Mouse (Mus musculus) neural tube, embryonic 13.5 days (tissue): ENCODE measurements around the gene Trim9. TPM values are rescaled to one million over a fixed set of nuclear protein-coding genes. Genes with fewer than 3 reads are reported as not detected.

ENCODE experiments used
- ATAC-seq: fragments of 200-750 bp; cut with Nextera tagmentation; 2 replicates; pipeline ENCODE4 v1.8.0; 2017; ENCODE audit warnings: low read depth, mild to moderate bottlenecking, moderate TSS enrichment, moderate library complexity
- H3K27ac ChIP-seq: fragments of 300-500 bp; sonication (generic); replicated peaks from 2 replicates; pipeline ENCODE4 v1.5.1; 2015; ENCODE audit warnings: moderate library complexity, mild to moderate bottlenecking, inconsistent platforms
- H3K27me3 ChIP-seq: fragments of 300-500 bp; sonication (generic); 2 replicates; pipeline ENCODE4 v1.6.1; 2015; ENCODE audit warnings: mild to moderate bottlenecking, inconsistent platforms
- H3K36me3 ChIP-seq: fragments of 300-500 bp; sonication (generic); 2 replicates; pipeline ENCODE4 v1.6.1; 2015; ENCODE audit warnings: mild to moderate bottlenecking, inconsistent platforms
- H3K4me1 ChIP-seq: fragments of 300-500 bp; sonication (generic); replicated peaks from 2 replicates; pipeline ENCODE4 v1.6.1; 2015; ENCODE audit warnings: inconsistent platforms
- H3K4me2 ChIP-seq: fragments of 300-500 bp; sonication (generic); 2 replicates; pipeline ENCODE4 v1.6.1; 2015; ENCODE audit warnings: inconsistent platforms, mild to moderate bottlenecking, moderate library complexity
- H3K4me3 ChIP-seq: fragments of 300-500 bp; sonication (generic); 2 replicates; pipeline ENCODE4 v1.5.1; 2015; ENCODE audit warnings: mild to moderate bottlenecking, inconsistent platforms
- H3K9ac ChIP-seq: fragments of 300-500 bp; sonication (generic); 2 replicates; pipeline ENCODE4 v1.6.1; 2015; ENCODE audit warnings: moderate library complexity, mild to moderate bottlenecking, inconsistent platforms
- H3K9me3 ChIP-seq: fragments of 300-500 bp; sonication (generic); 2 replicates; pipeline ENCODE4 v1.6.1; 2016; ENCODE audit warnings: inconsistent platforms
- WGBS: fragments of 180-500 bp; shearing (Covaris S2); methylation state at CpG from one replicate; pipeline ENCODE4 v1.1.7; 2015; 5-methylcytosine and 5-hydroxymethylcytosine counted together
- polyA plus RNA-seq: library from polyadenylated mRNA; unstranded; fragments of >200 nt; fragmentation: Nextera tagmentation; extraction: Ambion mirVana; gene quantifications from 2 replicates; pipeline ENCODE4 v1.2.1, GENCODE M21; 2015

The Trim9 gene
- polyA plus RNA-seq, 1 experiment from 2014 or later, result 61.0 TPM

DNA sequence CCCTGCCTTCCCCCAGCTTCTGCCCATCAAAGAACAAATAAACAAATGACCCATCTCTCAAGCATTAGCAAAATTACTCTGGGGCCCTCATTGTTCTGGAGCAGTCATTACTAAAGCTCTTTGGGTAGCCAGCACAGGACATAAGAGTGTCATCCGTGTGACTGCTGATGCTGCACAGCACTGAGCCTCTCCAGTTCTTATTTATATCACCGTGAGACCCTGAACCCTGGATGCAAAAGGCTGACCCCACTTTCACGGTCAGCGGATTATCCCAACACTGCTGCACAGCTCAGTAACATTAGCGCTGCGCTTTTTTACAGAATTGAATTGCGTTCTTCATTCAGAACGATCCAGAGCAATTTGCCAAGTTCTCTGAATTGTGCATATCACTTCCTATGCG lies 31.3 kb downstream of the Trim9 start:
- ATAC-seq, result no peak
- Histone ChIP-seq H3K4me2 (no peak overlapping the region), H3K9ac (no peak overlapping the region), H3K27me3 (no peaks in the 10 kb centered on the region), H3K4me3 (no peak overlapping the region), H3K27ac (no peak overlapping the region), H3K36me3 (no peaks in the 10 kb centered on the region), H3K9me3 (no peaks in the 10 kb centered on the region), H3K4me1 (peaks cover 18% of the 10 kb centered on the region; the same call in 1 of the 2 replicates)
- 23% methylated on average over 9 of the region's 9 CpGs for WGBS

DNA sequence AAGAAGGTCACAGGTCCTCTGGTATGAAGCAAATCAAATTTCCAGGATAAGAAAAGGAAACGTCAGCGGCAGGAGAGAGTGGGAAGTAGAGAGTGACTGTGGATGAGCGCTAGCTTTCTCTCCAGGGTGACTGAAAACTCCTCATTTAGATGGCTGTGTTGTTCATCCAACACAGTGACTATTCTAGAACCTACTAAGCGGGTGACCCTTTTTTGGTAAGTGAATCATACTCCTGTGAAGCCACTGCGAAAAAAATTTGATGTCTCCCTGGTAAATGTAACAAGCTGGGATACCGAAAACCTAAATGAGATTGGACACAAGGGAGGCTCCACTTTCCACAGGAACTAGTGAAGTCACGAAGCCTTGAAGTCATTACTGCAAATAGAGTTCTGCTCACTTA lies 39.5 kb downstream of the Trim9 start:
- Histone ChIP-seq H3K4me2 (no peak overlapping the region), H3K4me1 (peaks cover 17% of the 10 kb centered on the region), H3K27ac (0 out of 2 replicates have a peak overlapping the region, but pooled peaks have one; percentile 5), H3K27me3 (no peaks in the 10 kb centered on the region), H3K4me3 (no peak overlapping the region), H3K9me3 (no peaks in the 10 kb centered on the region), H3K36me3 (no peaks in the 10 kb centered on the region), H3K9ac (no peak overlapping the region)
- WGBS, result 93% methylated on average over 7 of the region's 7 CpGs
- no peak for ATAC-seq

DNA sequence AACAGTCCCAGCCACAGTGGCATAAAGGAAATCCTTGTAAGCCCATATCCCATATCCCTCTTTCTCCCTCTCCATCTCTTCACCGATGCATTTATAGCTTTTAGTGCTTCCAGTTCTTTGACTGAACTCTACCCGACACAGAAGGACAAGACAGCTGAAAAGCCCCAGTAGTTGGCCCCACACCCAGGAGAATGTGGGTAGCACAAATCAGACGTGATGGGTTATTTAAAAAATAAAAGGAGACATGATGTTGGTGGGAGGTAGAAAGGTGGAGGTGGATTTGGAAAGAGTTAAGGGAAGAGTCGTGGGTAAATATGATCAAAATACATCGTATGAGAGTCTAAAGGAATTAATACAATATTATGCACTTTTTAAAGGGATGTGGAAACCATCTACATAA lies 40.4 kb downstream of the Trim9 start:
- no peak overlapping the region for H3K9ac ChIP-seq
- no peaks in the 10 kb centered on the region for H3K9me3 ChIP-seq
- WGBS, result 87% methylated on average over 5 of the region's 5 CpGs
- ATAC-seq, result no peak
- H3K4me1 ChIP-seq, result peaks cover 24% of the 10 kb centered on the region
- H3K27ac ChIP-seq, result no peak overlapping the region
- no peak overlapping the region for H3K4me3 ChIP-seq
- H3K27me3 ChIP-seq, result no peaks in the 10 kb centered on the region
- no peaks in the 10 kb centered on the region for H3K36me3 ChIP-seq
- H3K4me2 ChIP-seq, result no peak overlapping the region

DNA sequence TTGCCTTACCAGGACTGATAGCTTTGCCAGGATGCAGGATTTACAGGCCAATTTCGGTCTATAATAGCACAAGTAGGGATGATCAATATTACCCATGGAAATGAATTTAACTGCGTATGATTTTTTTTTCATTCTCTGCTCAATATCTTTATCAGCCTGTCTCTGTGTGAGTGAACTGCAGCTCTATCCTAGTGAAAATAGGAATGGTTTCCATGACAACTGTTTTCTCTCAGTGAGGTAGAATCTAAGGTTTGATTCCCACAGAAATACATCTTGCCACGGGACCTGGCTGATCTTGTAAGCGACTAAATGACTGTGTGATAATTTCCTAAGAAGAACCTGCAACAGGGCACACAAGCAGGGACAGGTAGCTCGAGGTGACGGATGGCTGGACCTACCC lies 43.4 kb downstream of the Trim9 start:
- WGBS, result 78% methylated on average over 6 of the region's 6 CpGs
- Histone ChIP-seq H3K4me1 (peaks cover 25% of the 10 kb centered on the region), H3K27ac (peak overlapping the region; percentile 52; the same call in 1 of the 2 replicates), H3K36me3 (no peaks in the 10 kb centered on the region), H3K4me2 (no peak overlapping the region), H3K9ac (no peak overlapping the region), H3K27me3 (no peaks in the 10 kb centered on the region), H3K9me3 (no peaks in the 10 kb centered on the region), H3K4me3 (no peak overlapping the region)
- ATAC-seq, result no peak

DNA sequence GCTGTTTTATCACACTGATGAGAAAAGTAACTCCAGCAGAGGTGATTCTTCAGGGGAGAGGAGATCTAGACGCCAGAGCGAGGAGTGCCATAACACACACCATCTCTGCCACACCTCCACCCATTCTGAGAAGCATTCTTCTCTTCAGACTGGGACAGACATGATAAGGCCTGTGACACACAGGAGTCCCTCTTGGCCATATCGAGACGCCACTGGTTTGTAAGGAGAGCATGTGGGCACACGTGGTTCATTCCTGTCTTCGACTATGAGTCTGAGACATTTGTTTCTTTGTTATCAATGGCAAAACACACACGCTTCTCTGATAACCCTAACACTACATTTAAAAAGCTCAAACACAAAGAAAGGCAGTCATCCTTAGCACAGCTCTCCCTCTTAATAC lies 43.9 kb downstream of the Trim9 start:
- H3K9ac ChIP-seq, result no peak overlapping the region
- no peaks in the 10 kb centered on the region for H3K36me3 ChIP-seq
- ATAC-seq, result no peak
- no peaks in the 10 kb centered on the region for H3K9me3 ChIP-seq
- H3K4me1 ChIP-seq, result peaks cover 25% of the 10 kb centered on the region
- 86% methylated on average over 7 of the region's 7 CpGs for WGBS
- no peaks in the 10 kb centered on the region for H3K27me3 ChIP-seq
- H3K4me3 ChIP-seq, result no peak overlapping the region
- H3K4me2 ChIP-seq, result no peak overlapping the region
- peak overlapping the region; percentile 52 for H3K27ac ChIP-seq

DNA sequence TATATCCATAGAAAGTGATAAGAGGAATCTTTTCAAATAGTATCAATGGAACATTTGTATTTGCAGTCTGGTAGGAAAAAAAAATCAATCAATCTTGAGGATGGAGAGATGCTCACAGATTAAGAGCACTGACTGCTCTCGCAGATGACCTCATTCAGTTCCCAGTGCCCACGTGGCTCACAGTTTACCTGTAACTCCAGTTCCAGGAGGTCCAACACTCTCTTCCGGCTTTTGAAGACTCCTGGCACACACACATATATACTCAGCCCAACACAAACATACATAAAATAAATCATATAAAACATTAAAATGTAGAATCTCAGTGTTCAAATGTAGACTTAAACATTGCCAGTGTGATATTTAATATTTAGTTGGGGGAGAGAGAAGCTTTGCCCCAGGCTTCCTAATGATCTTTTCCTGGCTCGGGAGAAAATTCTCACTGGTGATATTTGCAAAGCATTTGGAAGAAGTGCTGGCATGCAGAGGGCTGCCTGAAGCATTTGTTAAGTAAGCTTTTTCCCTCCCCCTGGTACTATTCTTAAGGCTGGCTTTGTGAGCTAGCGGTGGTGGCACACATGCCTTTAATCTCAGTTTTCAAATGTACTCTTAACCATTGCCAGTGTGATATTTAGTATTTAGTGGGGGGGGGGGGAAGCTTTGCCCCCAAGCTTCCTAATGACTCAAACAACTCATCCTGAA lies 45.2 kb downstream of the Trim9 start:
- ATAC-seq, result no peak
- peaks cover 25% of the 10 kb centered on the region for H3K4me1 ChIP-seq
- H3K4me3 ChIP-seq, result no peak overlapping the region
- WGBS, result 72% methylated on average over 5 of the region's 5 CpGs
- H3K36me3 ChIP-seq, result no peaks in the 10 kb centered on the region
- no peak overlapping the region for H3K27ac ChIP-seq
- no peaks in the 10 kb centered on the region for H3K9me3 ChIP-seq
- H3K4me2 ChIP-seq, result no peak overlapping the region
- no peak overlapping the region for H3K9ac ChIP-seq
- no peaks in the 10 kb centered on the region for H3K27me3 ChIP-seq

DNA sequence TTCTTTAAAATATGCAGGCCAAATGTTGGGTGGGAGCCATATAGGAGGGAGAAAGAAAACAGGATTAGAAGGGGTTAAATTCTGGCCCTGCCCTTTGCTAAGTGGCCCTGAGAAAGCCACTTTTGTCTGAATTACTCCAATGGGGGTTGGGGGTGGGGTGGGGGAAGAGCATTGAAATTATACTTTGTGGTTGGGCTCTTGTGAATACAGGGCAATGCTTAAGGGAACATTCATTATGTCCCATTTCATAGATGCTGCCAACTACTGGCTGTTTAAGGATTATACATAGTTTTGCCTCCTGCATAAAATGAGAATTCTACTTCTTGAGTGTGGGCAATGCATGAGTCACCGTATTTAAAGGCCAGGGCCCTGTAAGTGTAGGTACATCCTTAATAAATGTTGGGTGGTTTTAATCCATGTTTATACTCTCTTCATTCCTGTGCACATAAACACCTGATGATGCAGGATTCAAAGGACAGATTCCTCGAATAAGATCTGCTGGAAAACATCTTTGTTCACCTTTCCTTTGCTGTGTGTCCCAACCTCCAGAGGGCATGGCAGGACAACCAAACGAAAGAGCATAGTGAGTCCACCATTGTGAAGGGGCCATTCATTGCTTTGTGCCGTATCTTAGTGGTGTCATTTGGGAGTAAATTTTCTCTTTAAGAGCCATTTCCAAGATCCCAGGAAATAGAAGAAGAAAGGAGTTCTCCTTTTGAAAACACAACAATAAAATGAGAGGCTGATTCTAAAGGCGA lies 53.3 kb downstream of the Trim9 start:
- peak overlapping the region; percentile 57; the same call in 1 of the 2 replicates for H3K27ac ChIP-seq
- no peak overlapping the region for H3K4me3 ChIP-seq
- 21% methylated on average over 5 of the region's 5 CpGs for WGBS
- H3K36me3 ChIP-seq, result peaks cover 17% of the 10 kb centered on the region
- peaks cover 23% of the 10 kb centered on the region for H3K4me1 ChIP-seq
- H3K9ac ChIP-seq, result no peak overlapping the region
- H3K4me2 ChIP-seq, result no peak overlapping the region
- H3K9me3 ChIP-seq, result no peaks in the 10 kb centered on the region
- peak; percentile 77 for ATAC-seq
- H3K27me3 ChIP-seq, result no peaks in the 10 kb centered on the region

DNA sequence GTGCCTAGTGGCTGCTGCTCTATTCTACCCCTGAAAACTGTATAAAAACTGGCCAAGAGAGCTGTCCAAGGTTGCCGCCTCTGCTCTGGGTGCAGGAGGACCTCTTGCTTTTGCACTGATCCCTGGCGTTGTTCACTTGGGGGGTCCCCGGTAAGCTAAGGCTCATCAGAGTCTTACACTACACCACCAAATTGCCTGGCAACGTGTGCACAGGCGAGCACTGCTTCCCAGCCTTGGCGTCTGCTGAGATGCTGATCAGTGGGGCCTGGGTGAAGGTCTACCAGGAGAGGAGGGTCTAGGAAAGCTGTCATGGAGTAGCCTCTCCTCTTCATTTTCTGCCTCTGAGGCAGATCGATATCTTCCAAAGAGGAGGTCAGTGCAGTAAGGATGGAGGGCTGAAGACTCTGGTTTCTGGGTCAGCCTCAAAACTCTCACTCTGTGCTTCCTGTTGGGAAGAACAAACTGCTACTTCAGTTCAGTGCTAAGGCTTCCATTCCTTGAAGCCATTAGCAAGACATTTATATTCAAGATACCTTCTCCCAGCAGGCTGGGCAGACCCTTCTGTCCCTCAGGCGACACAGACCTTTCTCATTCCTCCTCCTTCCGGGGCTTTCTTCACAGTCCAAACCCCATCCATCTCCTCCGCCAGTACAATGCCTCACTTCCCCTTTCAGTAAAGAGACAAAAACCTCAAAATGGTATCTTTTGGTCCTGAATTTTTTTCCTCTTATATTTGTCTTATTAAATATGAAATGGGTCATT lies 54.1 kb downstream of the Trim9 start:
- Histone ChIP-seq H3K27ac (peak overlapping the region; percentile 57), H3K4me3 (no peak overlapping the region), H3K4me2 (no peak overlapping the region), H3K4me1 (peaks cover 23% of the 10 kb centered on the region), H3K9me3 (no peaks in the 10 kb centered on the region), H3K36me3 (peaks cover 22% of the 10 kb centered on the region), H3K27me3 (no peaks in the 10 kb centered on the region), H3K9ac (no peak overlapping the region)
- ATAC-seq, result peak; percentile 65
- 50% methylated on average over 10 of the region's 10 CpGs for WGBS

DNA sequence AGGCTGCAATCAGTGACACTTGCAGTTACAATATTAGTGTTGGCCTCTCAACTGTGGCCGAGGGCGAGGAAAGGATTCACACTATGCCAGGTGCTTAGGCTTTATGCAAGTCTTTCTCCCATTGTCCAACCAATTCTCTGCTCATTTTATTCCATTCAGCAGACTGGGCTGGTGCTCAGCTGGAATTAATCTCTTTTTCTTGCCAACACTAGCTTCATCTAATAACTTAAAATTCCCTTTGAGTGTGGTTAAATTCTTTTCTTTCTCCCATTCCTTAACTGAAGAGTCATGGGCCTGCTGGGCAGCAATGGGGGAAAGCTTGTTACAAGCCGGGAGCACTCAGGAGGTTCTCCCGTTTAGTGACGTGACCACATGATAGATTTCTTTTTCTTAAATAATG lies 61.9 kb downstream of the Trim9 start:
- Histone ChIP-seq H3K9ac (no peak overlapping the region), H3K4me3 (no peak overlapping the region), H3K27ac (no peak overlapping the region), H3K9me3 (no peaks in the 10 kb centered on the region), H3K36me3 (peaks cover 44% of the 10 kb centered on the region), H3K4me2 (no peak overlapping the region), H3K27me3 (no peaks in the 10 kb centered on the region), H3K4me1 (0 out of 2 replicates have a peak, but pooled peaks cover 11% of the 10 kb centered on the region)
- WGBS, result 47% methylated on average over 5 of the region's 5 CpGs
- no peak for ATAC-seq

DNA sequence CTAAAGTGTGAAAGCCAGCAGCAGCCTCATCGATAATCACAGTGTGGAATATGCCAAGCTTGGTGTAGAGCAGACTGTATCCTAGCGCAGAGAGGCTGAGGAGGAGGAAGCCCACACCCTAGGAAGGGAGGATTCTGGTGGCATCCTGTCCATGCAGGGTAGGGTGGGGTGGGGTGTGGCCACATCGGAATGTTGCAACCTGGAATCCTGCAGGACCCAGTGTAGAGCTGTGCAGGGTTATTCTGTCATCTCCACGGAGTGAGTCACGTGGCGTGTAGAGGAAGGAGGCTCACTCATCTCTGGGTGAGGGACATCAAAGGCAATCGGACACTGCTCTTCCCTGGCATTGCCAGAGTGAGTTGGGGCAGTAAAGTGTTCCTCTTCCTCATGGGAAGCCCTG lies 62.4 kb downstream of the Trim9 start:
- no peak overlapping the region for H3K27ac ChIP-seq
- H3K4me1 ChIP-seq, result 0 out of 2 replicates have a peak, but pooled peaks cover 11% of the 10 kb centered on the region
- H3K9ac ChIP-seq, result no peak overlapping the region
- peaks cover 46% of the 10 kb centered on the region for H3K36me3 ChIP-seq
- no peaks in the 10 kb centered on the region for H3K9me3 ChIP-seq
- H3K4me2 ChIP-seq, result no peak overlapping the region
- WGBS, result 90% methylated on average over 7 of the region's 7 CpGs
- no peak overlapping the region for H3K4me3 ChIP-seq
- H3K27me3 ChIP-seq, result no peaks in the 10 kb centered on the region
- no peak for ATAC-seq

DNA sequence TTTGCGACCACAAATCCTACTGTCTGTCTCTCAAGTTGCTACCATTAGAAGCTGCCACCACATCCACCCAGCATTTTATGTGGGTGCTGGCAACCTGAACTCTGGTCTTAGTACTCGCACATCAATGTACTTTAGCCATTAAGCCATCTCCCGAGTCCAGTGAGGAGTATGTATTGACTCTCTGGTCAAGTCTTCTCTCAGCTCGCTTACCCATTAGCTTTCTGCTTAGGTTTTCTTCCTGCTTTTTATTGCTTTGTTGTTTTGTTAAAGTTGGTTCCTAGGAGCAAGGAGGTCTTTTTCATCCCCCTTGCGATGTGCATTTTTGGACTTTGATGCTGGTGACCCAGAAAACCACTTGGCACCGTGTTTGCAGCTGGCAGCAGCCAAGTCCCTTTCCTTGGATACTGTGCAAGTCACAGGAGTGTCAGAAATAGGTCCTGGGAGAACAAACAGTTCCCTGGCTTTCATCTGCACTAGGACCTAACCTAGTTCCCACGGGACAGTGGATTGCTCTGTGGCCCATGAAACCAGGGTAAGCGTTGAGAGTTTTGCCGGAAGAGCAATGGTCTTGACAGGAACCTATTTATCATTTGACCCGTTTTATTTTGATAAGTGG lies 64.2 kb downstream of the Trim9 start:
- H3K4me2 ChIP-seq, result no peak overlapping the region
- no peaks in the 10 kb centered on the region for H3K9me3 ChIP-seq
- WGBS, result 78% methylated on average over 10 of the region's 10 CpGs
- no peak overlapping the region for H3K9ac ChIP-seq
- H3K27me3 ChIP-seq, result no peaks in the 10 kb centered on the region
- no peak overlapping the region for H3K4me3 ChIP-seq
- peaks cover 47% of the 10 kb centered on the region for H3K36me3 ChIP-seq
- 0 out of 2 replicates have a peak, but pooled peaks cover 11% of the 10 kb centered on the region for H3K4me1 ChIP-seq
- ATAC-seq, result no peak
- 0 out of 2 replicates have a peak overlapping the region, but pooled peaks have one; percentile 46 for H3K27ac ChIP-seq
